Mouse (Mus musculus): ENCODE results near the gene Gm5591. TPM values are rescaled to one million over a fixed set of nuclear protein-coding genes. Genes with fewer than 3 reads are reported as not detected.
"Not testable (repeated sequence)": the region's sequence is repeated elsewhere in the genome, so short reads cannot be mapped to it uniquely, and the experiment has no call there.

The Gm5591 gene
- polyA plus RNA-seq (2015; fragmentation: Nextera tagmentation; extraction: Ambion mirVana) = not detected in 2 replicates

DNA sequence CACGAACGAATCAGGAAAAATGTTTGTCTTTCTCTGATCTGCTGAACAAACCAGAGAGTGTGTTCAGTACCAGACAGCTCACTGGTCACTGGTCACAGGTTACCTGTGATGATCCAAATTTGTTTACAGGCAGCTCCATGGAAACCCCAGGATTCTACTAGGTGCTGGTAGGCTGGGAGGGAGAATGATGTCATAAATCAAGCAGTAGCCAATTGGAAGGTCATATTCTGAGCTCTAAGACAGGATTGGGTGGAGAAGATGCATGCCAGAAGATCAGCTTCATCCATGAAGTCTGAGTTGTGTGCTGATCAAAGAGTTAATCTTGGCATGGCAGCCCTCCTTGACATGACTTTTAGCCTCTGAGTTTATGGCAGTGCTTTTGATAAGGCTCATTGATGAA is at the start of gene Gm5591:
Gene Gm5591 (minus strand): TSS at position 101 of the 400 bp plus-strand sequence.
- not testable (repeated sequence) for H3K9ac ChIP-seq; H3K4me2 ChIP-seq; H3K27me3 ChIP-seq; H3K36me3 ChIP-seq (ENCODE audit: poor library complexity, severe bottlenecking); H3K4me3 ChIP-seq; H3K9me3 ChIP-seq (replicated peaks); ATAC-seq; H3K4me1 ChIP-seq; H3K27ac ChIP-seq
- 71% methylated on average over 2 of the region's 2 CpGs for WGBS

DNA sequence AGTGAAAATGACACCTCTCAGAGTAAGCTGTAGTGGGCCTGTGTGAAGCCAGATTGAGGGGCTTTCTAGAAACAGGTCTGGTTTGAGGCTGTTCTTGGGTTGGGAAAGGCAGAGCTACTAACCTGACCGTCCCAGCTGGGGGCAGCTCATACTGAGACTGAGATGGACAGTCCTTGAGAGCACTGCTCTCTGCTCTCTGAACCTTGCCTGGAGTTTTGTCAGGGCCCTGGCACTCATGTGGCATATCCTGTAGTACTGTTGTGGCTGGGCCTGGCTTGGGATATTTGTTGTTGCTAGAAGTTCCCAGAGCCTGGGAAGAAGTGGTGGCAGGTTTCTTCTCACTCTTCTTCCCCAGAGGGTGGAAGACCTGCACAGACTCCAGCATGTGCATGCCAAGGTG is 39.5 kb downstream of the Gm5591 start:
- H3K27me3 ChIP-seq; H3K9me3 ChIP-seq (replicated peaks); H3K4me1 ChIP-seq; H3K36me3 ChIP-seq (ENCODE audit: poor library complexity, severe bottlenecking); H3K4me2 ChIP-seq; ATAC-seq; H3K9ac ChIP-seq; H3K4me3 ChIP-seq; H3K27ac ChIP-seq: not testable (repeated sequence)
- WGBS = 83% methylated on average over 1 of the region's 1 CpGs

All from forebrain, embryonic 13.5 days (tissue).